Mouse (Mus musculus): ENCODE measurements around the gene Herc1. TPM values are rescaled to one million over a fixed set of nuclear protein-coding genes. Genes with fewer than 3 reads are reported as not detected.

The Herc1 gene
- polyA plus RNA-seq, 1 experiment: 10.1 TPM

DNA sequence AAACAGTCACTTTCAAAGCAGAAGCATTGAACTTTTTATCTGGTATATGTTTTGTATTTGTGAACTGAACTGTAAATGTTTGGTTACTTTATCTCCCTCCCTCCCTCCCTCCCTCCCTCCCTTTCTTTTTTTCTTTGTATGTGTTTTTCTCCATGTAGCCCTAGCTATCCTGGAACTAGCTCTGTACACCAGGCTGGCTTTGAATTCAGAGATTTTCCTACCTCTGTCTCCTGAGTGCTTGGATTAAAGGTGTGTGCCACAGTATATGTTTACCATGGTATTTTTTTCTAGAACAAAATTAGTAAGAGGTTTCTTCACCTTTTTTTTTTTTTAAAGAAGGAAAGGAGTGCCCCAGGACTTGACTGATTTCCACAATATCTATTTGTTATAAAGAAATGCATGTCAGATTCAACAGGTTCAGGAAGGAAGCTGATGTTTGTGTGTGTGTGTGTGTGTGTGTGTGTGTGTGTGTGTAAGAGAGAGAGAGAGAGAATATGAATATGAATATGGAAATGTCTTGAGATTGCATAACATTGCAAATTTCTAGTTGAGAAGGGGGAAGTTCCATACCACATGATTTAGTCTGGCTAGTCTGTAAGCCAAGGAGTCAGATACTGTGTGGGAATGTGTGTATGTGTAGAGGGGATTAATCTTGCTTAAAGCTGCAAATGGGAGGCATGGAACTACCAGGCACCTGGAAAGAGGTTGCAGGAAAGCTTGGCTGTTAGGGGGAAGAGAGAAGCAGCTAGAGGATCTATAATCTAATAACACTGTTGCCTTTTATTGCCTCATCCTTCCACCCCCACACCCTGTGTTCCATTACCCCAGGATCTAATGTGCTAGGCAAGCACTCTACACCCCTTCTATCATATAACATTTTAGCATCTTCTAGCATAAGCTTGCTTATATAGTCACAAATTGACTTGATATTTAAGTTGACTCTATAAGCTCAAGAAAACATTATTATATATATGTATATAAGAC is 24.5 kb downstream of the Herc1 start:
- no peak for TF ChIP-seq GATA1 (IDR thresholded peaks at IDR 0.05; ENCODE audit: low read length)

DNA sequence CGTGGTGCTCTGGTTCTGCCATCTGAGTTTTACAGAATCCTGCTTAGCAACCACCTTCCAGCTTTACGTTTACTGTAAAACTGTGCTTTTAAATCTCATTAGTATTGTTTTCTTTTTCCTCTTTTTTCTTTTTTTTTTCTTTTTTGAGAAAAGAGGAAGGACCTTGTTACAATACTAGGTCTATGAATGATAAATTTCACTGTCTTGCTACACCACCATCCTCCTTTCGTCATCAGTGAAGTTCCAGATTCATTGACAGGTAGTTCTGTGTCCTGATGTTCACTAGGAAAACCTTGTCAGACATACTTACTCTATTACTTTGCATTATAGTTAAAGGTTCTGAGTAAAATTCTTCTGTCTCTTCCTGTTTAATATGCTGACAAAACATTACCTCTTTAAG is 33.2 kb downstream of the Herc1 start:
- TF ChIP-seq GATA1 (IDR thresholded peaks at IDR 0.05; ENCODE audit: low read length): no peak

DNA sequence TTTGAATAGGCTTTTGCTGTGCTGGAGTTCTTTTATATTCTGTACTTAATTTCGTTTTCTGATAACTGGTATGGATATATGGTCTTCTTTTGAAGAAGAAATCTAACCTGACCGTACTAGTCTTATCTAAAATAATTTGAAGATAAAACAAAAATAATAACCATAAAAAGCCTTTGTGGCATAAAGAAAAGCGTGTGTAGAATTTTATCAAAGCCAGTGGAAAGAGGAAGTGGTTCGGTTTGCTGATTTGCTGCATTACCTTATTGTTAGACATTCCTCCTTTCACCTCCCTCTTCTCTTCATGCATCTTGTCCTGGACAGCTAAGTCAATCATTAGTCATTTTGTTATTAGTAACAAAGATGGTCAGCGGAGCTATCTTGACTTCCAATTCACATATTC is 43.1 kb downstream of the Herc1 start:
- no peak for TF ChIP-seq GATA1 (IDR thresholded peaks at IDR 0.05; ENCODE audit: low read length)

DNA sequence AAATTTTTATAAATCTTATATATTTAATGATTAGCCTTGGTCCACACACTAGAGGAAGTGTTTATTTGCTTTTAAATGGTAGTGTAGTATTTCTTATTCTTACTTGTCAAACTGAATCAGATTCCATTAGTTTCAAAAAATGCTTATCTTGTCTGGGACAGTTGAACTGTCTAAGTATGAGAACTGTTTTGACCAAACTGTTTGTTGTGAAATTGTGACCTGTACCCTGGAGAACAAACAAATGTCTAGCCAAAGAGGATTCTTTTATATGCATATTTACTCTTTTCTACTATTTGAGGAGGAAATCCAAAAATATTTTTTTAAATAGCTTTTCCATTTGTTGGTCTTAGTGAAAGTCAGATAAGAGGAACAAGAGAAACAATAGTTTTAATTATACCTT is 73.2 kb downstream of the Herc1 start:
- no peak for TF ChIP-seq GATA1 (IDR thresholded peaks at IDR 0.05; ENCODE audit: low read length)

DNA sequence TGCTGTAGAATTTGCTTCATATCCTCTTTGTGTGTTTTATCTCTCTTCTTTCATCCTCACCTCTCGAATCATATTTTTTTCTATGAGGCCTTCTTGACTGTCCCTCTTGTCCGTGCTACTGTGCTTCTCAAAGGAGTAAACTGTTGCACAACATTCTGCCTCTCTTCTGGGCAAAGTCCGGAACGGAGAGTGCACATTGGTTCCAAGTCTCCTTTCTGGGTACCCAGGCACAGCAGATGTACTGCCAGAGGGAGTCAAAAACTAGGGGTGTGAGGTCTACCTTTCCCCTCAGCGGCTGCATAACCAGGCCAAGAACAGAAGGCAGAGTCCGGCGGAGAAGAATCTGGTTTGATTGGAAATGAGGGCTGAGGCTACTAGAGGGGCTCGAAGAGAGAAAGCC is 89.8 kb downstream of the Herc1 start:
- no peak for TF ChIP-seq GATA1 (IDR thresholded peaks at IDR 0.05; ENCODE audit: low read length)

DNA sequence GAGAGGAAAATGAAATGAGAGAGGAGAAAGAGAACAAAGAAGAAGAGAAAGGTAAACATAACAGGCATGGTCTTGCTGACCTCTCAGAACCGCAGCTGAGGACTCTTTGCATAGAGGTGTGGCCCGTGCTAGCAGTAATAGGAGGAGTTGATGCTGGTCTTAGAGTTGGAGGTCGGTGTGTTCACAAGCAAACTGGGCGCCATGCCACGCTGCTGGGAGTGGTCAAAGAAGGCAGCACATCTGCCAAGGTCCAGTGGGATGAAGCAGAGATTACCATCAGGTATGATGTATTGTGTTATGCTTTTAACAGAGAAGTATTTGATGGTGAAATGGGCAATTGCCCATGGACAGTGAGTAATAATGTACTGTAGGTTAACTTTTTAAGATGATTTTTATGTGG is 98.0 kb downstream of the Herc1 start:
- TF ChIP-seq GATA1 (IDR thresholded peaks at IDR 0.05; ENCODE audit: low read length): no peak

DNA sequence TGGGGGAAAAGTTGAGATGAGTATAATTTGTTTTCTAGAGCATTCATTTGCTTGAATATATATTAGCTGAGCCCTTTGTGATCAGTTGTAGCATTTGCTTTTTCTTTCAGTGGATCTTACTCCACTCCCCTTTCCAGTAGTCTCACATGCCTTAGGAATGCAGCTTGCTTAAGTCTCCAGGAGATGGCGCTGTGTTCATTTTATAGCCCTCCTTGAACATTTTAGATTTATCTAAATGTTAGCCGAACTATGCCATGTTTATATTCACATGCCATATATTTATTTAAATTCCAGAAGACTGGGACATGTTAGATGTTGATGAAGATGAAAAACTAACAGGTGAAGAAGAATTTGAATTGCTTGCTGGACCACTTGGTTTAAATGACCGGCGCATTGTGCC is 114.8 kb downstream of the Herc1 start:
- TF ChIP-seq GATA1 (IDR thresholded peaks at IDR 0.05; ENCODE audit: low read length): no peak

DNA sequence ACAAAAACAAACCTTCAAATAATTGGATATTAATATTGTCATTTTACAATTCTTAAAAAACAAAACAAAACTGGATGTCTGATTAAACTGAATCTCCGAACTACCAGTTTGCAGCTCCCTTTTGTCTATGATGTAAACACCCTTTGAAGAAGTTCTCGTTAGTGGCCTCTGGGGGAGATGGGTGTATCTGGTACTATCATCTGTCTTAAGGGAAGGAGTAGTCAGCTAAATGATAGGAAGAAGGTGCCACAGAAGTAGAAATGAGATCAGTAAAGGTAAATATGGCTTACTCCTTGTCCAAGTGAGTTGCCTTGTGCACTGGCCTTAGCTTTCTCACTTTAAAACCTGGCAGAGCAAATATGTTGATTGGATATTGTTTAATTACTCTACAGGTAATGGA is 127.5 kb downstream of the Herc1 start:
- TF ChIP-seq GATA1 (IDR thresholded peaks at IDR 0.05; ENCODE audit: low read length): no peak

DNA sequence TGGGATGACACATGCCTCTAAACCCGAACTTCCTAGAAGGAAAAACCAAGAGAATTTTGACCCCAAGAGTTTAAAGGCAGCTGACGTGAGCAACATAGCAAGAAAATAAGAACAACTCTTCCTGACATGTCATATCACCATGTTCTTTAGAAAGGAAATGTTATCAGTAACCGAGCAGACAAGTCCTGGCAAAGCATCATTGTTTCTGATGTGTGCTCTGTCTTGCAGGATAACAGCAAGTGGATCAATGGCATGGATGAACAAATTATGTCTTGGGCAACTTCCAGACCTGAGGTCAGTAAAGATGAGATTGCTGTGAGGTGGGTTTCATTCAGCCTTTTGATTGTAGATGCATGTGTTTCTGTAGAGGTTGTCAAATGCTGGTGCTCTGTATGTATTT is 133.2 kb downstream of the Herc1 start:
- no peak for TF ChIP-seq GATA1 (IDR thresholded peaks at IDR 0.05; ENCODE audit: low read length)

DNA sequence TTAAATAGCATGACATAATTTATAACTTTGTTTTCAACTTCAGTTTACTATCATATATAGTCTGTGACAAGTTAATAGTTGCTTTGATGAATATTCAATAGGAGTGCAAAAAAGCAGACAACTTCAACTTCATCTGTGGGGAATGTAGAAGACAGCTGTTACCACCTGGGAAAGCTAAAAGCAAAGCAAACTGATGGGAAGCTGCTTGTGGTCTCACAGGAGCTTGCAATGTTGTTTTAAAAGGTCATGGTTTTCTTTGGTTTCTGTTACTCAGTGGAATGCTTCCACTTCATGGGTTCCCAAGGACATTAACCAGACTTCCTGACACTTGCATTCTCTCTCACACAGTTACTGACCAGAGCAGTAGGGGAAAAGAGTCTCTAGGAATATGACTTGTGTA is 138.5 kb downstream of the Herc1 start:
- no peak for TF ChIP-seq GATA1 (IDR thresholded peaks at IDR 0.05; ENCODE audit: low read length)

DNA sequence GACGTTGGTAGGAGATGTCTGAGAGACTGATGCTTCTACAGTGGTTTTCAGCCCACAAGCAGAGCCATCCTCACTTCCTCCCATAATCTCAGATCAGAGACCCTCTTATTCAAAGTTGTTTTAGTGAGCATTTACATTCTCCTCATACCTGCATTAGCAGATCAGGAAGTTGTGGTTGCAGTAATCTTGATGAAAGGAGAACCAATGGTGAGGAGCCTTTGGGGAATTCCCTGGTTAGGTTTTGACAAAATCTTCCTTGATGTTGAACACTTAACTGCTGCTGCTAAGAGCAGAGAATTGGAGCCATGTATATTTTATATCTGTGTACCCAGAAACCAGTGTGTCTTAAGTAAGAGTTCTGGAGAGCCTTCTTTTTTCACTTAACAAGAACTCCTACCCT is 142.1 kb downstream of the Herc1 start:
- TF ChIP-seq GATA1 (IDR thresholded peaks at IDR 0.05; ENCODE audit: low read length): no peak

DNA sequence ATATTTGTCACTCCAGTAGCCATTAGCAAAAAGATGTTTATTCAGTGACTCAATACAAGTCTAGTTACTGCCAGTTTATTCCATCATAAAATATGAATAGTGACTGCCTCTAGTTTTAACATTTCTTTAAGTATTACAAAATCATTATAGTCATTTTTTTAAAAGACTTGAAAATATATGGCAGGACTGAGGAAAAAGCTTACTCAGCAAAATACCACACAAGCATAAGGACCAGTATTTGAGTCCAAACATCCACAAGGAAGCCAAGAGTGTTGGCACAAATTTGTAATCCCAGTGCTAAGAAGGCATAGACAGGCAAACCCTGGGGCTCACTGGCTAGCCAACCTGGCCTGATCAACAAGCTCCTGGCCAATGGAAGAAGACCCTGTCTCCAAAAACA is 143.7 kb downstream of the Herc1 start:
- TF ChIP-seq GATA1 (IDR thresholded peaks at IDR 0.05; ENCODE audit: low read length): no peak

DNA sequence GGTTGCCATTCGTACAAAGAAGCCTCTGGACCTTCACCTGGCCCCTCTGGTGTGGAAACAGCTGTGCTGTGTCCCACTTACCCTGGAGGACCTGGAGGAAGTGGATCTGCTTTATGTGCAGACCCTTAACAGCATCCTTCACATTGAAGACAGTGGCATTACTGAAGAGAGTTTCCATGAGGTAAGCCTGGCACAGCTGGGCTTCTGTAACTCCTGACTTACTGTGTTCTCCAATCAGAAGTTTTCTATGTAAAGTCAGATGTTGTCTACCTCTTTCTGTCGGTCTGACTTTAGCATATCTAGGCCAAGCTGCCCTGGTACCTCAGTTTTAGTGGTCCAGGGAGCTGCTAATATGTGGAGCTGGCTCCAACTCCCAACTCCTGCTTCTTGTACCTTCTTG is 151.0 kb downstream of the Herc1 start:
- no peak for TF ChIP-seq GATA1 (IDR thresholded peaks at IDR 0.05; ENCODE audit: low read length)

DNA sequence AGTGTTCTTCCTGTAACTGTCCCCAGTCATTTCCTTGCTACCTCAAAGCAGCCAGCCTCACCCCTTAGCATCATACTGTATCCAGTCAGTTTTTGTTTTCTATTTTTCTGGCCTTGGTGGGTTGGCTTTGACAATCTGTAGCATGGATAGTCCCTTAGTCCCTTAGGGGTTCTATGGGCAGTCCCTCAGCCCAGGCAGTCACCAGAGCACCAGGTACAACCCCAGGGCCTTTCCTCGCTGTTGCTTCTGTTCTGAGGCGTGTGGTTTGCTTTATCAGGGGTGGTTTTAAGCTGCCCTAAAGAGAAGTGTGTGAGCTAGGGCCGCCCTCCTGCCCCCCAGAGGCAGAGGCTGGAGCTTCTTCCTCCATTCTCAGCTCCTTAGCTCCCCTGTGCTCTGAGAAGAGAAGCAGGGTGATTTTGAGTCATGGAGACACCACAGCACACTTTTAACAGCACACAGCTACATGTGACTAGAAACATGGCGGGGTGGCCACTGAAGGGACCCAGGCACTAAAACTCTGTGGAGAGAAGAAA is 153.7 kb downstream of the Herc1 start:
- TF ChIP-seq GATA1 (IDR thresholded peaks at IDR 0.05; ENCODE audit: low read length): no peak

DNA sequence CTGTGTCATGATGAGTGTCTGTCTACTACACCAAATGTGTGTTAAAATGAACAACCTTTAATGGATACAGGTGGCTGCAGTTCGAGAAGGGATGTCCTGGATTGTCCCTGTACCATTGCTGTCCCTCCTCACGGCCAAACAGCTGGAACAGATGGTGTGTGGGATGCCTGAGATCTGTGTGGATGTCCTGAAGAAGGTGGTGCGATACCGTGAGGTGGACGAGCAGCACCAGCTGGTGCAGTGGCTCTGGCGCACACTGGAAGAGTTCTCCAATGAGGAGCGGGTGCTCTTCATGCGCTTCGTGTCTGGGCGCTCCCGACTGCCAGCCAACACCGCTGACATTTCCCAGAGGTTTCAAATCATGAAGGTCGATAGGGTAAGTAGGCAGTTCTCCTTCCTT is 154.3 kb downstream of the Herc1 start:
- TF ChIP-seq GATA1 (IDR thresholded peaks at IDR 0.05; ENCODE audit: low read length): no peak

DNA sequence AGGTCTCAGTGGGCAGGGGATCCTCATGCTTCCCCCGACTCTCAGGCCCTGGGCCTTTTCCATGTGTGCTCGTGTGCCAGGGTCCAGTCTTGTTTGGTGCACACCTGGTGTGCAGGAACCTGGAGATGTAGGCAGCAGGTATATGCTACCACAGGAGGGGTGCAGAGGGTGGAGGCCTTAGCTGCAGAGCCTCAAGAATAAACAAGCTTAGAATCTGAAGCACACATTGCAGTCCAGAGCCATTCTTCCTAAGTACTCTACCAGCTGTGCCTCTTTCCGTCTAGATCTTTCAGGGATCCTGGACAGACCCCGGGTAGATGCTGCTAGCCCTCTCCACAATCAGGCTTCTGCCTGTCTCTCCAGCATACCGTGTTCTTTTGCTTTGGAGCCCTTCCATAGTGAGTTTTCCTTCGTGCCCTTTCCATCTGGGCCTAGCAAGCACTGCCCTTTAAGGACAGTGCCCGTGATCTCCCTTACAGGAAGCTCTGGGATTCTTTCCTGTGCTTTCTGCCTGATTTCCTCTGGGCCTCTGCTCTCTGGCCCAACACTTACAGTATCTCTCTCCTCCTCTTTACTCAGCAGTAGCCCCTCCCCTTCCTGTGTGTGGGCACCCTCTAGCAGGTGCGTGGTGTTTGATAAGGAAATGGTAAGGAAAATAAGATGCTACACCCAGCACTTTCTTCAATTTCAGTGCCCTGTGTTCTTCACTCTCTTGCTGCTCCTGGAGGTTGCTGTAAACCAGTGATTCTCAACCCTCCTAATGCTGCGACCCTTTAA is 155.1 kb downstream of the Herc1 start:
- TF ChIP-seq GATA1 (IDR thresholded peaks at IDR 0.05; ENCODE audit: low read length): no peak
